Mouse (Mus musculus): ENCODE measurements at regions not wholly inside any gene's neighbourhood (a gene's known extent, or its start where the extent isn't known, plus 50 kb on each side); places are given as distances from the start of the nearest gene placed in this dataset.

DNA sequence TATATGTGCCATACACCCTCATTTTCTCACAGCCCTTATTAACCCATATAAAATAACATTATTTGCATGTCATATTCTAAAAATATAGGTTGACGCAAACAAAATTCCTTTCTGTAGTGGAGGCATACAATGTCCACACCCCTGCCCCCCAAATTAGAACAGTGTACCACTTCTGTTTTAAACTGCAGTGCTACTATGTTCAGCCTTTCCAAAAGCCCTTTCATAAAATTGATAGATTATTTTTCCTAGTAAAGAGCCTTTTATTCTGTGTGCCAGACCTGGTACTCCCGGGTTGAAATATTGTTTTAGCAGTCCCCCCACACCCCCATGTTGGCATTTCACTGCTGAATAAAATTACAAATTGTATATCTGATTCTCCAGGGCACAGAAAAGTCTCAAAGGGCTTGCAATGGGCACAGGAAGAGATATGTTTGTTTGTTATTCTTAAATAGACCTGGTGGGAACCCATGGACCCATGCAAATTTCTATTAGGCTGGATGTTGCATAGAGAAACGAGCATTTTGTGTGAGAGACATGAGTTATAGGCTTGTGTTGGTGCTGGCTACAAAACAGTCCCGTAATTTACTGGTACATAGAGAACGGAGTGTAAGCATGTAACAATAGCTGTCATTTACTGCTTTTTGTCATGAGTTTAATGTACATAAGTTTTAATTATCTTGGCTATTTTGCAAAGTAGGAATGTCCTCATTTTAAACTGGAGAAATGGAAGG is 192.4 kb upstream of the Tenm3 start:
- intact Hi-C loops (cut with DNase I): loop anchor here (5.0 kb wide), 1 partner anchor 814 kb away; no protein-coding TSS in a partner anchor

DNA sequence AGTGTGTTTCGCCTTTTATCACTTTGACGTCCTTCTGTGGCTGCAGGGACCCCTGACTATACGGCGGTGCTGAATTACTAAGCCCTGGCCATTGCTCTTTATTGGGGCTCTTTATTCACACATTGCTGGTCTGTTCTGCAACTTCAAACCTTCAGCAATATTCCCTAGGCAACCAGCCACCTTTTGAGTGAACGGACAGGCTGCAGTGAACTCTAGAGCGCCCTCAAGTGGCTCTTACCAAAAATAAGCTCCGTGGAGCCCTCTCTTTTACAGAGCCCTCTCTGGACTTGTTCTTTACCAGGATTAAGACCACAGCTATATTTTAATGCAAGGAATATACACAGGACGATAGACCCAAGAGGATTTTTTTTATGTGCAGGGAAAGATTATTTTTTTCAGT is 191.8 kb upstream of the Tenm3 start:
- intact Hi-C loops (cut with DNase I): loop anchor here (5.0 kb wide), 1 partner anchor 813 kb away; no protein-coding TSS in a partner anchor

DNA sequence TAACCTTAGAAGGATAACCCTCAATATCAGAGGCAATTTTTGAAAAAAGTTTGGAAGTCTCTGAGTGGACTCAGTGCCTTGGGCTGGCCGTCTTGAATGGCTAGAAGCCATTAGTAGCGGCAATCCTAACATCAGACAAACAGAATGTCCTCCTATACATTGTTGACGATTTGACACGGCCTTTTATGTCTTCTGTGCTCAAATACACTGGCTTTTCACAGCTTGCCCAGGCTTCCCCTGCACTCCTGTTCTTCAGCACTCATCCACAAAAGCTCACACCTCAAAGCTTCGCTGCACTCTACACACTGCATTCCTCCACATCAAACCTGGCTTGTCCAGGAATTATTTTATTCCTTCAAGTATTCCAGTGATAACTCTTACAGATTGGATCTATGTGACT is 186.5 kb upstream of the Tenm3 start:
- intact Hi-C loops (cut with DNase I): no loop called here

DNA sequence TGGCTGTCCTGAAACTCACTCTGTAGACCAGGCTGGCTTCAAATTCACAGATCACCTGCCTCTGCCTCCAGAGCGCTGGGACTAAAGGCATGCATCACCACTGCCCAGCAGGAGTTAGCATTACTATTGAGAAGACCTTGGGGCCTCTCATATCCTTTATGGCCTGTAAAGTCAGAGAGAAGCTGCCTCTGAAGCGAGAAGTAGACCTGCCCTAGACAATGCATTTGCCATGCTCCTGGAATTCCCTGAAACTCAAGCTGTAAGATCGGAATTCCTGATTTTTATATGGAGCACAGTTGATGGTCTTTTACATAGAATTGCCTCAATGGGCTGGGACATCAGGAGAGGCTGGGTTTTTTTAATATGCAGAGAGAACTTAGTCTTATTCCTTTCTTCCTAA is 174.0 kb upstream of the Tenm3 start:
- intact Hi-C loops (cut with DNase I): no loop called here

DNA sequence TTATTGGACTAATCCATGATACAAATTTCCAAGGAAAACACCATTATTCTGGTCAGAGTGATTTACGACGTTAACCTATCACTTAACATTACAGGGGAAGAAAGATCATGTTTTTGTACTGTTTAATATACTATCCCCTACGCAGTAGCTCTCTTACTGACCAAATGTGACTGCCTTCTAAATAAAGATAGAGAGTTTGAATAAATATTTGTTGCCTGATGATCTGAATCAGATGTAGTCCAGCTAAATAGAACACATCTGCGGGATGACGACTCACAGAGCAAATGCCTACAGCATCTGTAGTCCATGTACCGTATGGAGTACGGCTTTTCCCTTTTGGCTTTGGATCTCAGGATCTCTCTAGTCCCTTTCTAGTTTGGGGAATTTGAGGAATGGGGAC is 171.9 kb upstream of the Tenm3 start:
- intact Hi-C loops (cut with DNase I): no loop called here

DNA sequence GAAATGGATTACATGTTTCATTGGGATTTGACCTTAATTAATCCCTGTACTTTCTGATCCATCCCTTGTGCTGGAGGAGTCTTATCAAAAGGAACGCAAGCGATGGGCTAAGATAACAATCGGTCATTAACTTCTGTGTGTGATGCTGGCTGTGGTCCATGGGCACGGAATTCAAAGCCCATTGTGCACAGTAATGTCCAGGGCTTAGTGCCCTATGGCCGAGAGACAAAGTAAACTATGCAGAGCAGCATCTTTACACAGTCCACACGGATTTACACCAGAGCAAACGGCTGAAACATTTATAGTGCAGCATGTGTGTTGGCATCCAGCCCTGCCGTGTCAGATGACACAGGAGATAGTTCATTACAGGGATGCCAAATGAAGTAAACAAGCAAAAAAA is 171.4 kb upstream of the Tenm3 start:
- intact Hi-C loops (cut with DNase I): no loop called here

GRCm38 (mm10) chr8:49006236-49006965 is 162.7 kb upstream of the Tenm3 start:
- intact Hi-C loops (cut with DNase I): no loop called here

DNA sequence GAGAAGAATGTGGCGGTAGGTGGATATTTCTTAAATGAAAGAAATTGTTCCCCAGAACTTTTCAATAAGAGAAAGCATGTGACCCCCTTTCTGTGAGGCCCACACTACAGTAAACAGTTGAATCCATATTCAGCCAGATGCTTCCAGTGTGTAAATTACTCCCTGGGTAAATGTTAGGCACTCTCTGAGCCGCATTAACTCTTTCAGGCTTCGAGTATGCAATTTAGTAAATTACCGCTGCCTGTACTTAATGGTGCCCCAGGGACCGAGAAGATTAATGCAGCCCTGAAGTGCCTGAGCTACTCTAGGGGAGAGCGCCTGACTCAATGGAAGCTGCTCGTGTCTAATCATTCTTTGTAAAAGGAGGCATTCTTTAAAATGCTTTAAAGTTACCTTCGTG is 137.9 kb upstream of the Tenm3 start:
- intact Hi-C loops (cut with DNase I): no loop called here

DNA sequence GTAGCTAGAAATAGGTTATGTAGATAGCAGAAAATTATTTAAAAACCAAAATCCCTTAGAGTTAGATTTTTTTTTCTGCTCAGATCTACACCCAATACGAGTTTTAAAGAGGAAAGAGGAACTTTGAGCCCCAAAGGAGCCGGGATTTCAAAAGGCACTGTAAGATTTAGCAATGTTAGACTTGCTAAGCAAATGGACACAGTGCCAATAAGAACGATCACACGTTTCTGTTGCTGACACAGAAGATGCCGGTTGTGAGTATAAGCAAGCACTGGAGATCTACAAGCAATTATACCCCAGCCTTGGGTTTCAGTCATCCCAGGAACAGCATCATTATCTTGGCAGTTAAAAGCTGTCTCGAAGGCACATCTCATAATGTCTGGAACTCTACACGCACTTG is 137.0 kb upstream of the Tenm3 start:
- intact Hi-C loops (cut with DNase I): no loop called here

GRCm38 (mm10) chr8:48970655-48971054 is 126.9 kb upstream of the Tenm3 start:
- intact Hi-C loops (cut with DNase I): no loop called here

GRCm38 (mm10) chr8:48964929-48965328 is 121.2 kb upstream of the Tenm3 start:
- intact Hi-C loops (cut with DNase I): no loop called here

DNA sequence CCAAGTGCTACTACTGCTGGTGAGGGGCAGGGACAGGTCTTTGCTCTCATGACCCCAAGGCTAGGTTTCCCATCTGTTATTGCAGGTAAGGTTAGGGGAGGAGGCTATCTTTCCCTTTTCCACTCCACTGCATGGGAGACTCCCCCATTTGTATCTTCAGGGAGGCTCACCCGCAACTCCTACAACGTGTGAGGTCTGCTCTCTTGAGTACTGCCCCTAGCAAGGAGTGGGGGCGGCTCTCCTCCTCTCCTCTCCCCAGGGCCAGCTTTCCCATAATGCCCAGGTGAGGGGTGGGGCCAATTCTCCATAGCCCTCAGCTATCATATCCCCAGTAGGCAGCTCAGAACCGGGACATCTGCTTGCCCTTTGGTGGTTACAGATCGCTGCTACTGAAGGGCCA is 113.9 kb upstream of the Tenm3 start:
- intact Hi-C loops (cut with DNase I): no loop called here

GRCm38 (mm10) chr8:48951412-48951811 is 107.7 kb upstream of the Tenm3 start:
- intact Hi-C loops (cut with DNase I): no loop called here

- intact Hi-C loops (cut with DNase I): no loop called here
These were observed 100.4 kb upstream of the Tenm3 start for GRCm38 (mm10) chr8:48944177-48944576.

DNA sequence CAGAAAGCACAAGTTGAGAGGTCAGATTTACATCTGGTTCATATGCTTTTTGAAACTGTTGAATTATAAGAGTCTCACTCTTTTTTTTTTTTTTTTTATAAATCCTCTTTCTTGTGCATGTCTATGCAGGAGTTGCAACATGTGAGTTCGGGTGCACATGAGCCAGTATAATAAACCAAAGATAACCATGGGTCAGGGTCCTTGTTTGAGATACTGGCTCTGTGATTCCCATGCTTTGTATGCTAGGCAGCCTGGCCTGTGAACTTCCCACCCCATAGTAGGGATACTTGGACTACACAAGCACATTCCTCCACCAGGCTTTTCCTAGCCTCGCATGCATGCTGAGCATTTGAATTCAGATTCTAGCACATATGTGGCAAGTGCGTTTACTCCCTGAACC is 93.4 kb upstream of the Tenm3 start:
- intact Hi-C loops (cut with DNase I): no loop called here

GRCm38 (mm10) chr8:48927135-48927534 is 83.4 kb upstream of the Tenm3 start:
- intact Hi-C loops (cut with DNase I): no loop called here

DNA sequence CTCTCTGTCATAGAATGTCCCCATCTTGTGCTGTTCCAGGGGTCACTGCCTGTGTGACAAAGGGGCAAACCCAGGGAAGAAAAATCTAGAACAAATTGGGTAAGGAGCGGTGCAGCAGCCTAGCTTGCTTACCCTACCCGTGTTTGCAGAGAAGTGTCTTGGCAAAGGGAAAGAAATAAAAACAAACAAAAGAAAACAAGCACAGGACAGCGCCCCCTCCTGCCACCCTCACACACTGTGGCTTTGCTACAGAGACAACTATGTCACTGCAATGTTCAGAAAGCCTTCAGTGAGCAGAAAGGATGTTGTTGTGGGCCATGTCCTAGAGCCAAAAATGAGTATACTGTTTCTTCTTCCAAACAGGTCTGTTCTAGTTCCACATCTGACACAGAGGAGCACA is 71.5 kb upstream of the Tenm3 start:
- intact Hi-C loops (cut with DNase I): no loop called here

- intact Hi-C loops (cut with DNase I): no loop called here
These were observed 69.1 kb upstream of the Tenm3 start for GRCm38 (mm10) chr8:48912842-48913241.

GRCm38 (mm10) chr8:48901668-48902406 is 58.1 kb upstream of the Tenm3 start:
- intact Hi-C loops (cut with DNase I): no loop called here

- intact Hi-C loops (cut with DNase I): no loop called here
These were observed 52.9 kb upstream of the Tenm3 start for GRCm38 (mm10) chr8:48896687-48897086.

GRCm38 (mm10) chr8:48896251-48896650 is 52.5 kb upstream of the Tenm3 start:
- intact Hi-C loops (cut with DNase I): no loop called here

- intact Hi-C loops (cut with DNase I): no loop called here
These were observed 51.8 kb upstream of the Tenm3 start for GRCm38 (mm10) chr8:48895586-48895985.

All from adrenal gland (tissue).